Mouse (Mus musculus) testis, adult 2 months (tissue): ENCODE measurements at regions not wholly inside any gene's neighbourhood (a gene's known extent, or its start where the extent isn't known, plus 50 kb on each side); places are given as distances from the start of the nearest gene placed in this dataset.

Source experiments
- CTCF ChIP-seq: fragments of 200-500 bp; IDR thresholded peaks from 2 replicates; pipeline ENCODE4 v1.5.1; 2012; ENCODE audit warnings: low read depth, mild to moderate bottlenecking, inconsistent platforms, low read length, moderate library complexity; ENCODE audit not compliant: control insufficient read depth, insufficient read depth, insufficient replicate concordance
- POLR2A ChIP-seq: fragments of 200-500 bp; IDR thresholded peaks from 2 replicates; pipeline ENCODE4 v1.6.1; 2012; ENCODE audit warnings: low read depth, mild to moderate bottlenecking, inconsistent platforms, low read length, moderate library complexity; ENCODE audit not compliant: control insufficient read depth

- no peak for TF ChIP-seq CTCF
- TF ChIP-seq POLR2A = no peak
Observed at GRCm38 (mm10) chr6:84426691-84427090, 167.0 kb downstream of the Cyp26b1 start.
